Mouse (Mus musculus): ENCODE measurements around the gene Ppp1r36. TPM values are rescaled to one million over a fixed set of nuclear protein-coding genes. Genes with fewer than 3 reads are reported as not detected.

Gene Ppp1r36
- polyA plus RNA-seq, 1 experiment from 2014 or later, result 2.8 TPM

GRCm38 (mm10) chr12:76377726-76378125 lies 39.6 kb upstream of the Ppp1r36 start:
- 86% methylated on average over 3 of the region's 3 CpGs for WGBS
- no peak for ATAC-seq (ENCODE audit: insufficient read depth)

DNA sequence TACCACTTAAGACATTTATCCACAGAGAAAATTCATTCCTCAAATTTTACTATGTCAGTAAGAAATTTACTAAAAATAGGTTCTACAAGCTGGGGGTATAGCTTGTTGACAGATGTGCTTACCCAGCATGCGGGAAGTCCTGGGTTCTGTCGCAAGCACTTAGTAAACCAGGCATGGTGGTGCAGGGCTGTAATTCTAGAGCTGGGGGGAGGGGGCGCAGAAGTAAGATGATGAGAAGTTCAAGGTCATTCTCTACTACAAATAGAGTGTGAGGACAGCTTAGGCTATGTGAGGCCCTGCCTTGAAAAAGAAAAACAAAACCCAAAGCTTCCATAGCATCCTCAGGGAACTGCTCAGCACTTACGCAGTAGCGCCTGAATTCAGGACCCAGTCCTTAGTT lies 38.8 kb upstream of the Ppp1r36 start:
- no peaks in the 10 kb centered on the region for H3K36me3 ChIP-seq (ENCODE audit: insufficient read depth)
- no peak overlapping the region for H3K27ac ChIP-seq (ENCODE audit: low read depth)
- no peak overlapping the region for H3K4me3 ChIP-seq (ENCODE audit: low read depth, low read length)
- no peak overlapping the region for H3K9ac ChIP-seq
- no peaks in the 10 kb centered on the region for H3K4me1 ChIP-seq (ENCODE audit: insufficient read depth)
- ATAC-seq (ENCODE audit: insufficient read depth) (no peak), DNase-seq (no peak)
- TF ChIP-seq CTCF (IDR thresholded peaks at IDR 0.05; ENCODE audit: low read depth), result no peak
- no peaks in the 10 kb centered on the region for H3K9me3 ChIP-seq (ENCODE audit: low read depth, low read length)
- no peaks in the 10 kb centered on the region for H3K27me3 ChIP-seq (ENCODE audit: insufficient read depth, low read length)
- no peak overlapping the region for H3K4me2 ChIP-seq
- WGBS, result 73% methylated on average over 5 of the region's 5 CpGs

More at GRCm38 (mm10) chr12:76377726-76378125, 39.6 kb upstream of the Ppp1r36 start:
- no peaks in the 10 kb centered on the region for H3K27me3 ChIP-seq (ENCODE audit: insufficient read depth, low read length)
- no peak overlapping the region for H3K27ac ChIP-seq (ENCODE audit: low read depth)
- no peak overlapping the region for H3K4me2 ChIP-seq
- no peak overlapping the region for H3K9ac ChIP-seq
- no peak overlapping the region for H3K4me3 ChIP-seq (ENCODE audit: low read depth, low read length)
- H3K36me3 ChIP-seq (ENCODE audit: insufficient read depth), result no peaks in the 10 kb centered on the region
- DNase-seq, result no peak
- no peak for TF ChIP-seq CTCF (IDR thresholded peaks at IDR 0.05; ENCODE audit: low read depth)
- H3K9me3 ChIP-seq (ENCODE audit: low read depth, low read length), result no peaks in the 10 kb centered on the region
- H3K4me1 ChIP-seq (ENCODE audit: insufficient read depth), result peaks cover under 1% of the 10 kb centered on the region

DNA sequence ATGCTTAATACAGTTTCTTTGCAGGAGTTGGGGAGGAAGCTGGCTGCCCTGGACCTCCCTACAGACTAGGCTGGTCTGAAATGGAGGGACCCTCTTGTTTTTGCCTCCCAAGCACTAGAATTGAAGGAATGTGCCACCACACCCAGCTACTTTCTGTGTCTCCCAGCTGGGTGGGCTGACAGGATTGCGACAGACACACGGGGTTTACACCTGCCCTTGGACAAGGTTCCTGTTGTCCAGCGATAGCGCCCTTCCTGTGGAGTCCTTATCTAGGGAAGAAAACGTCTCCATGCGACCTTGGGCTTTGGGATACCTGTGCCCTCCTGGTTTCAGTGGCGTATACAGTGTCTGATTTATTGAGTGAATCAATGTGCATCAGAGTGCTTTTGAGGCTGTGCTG lies 37.2 kb upstream of the Ppp1r36 start:
- Histone ChIP-seq H3K36me3 (ENCODE audit: insufficient read depth) (peaks cover 2% of the 10 kb centered on the region; the same call in 1 of the 2 replicates), H3K4me1 (ENCODE audit: insufficient read depth) (no peaks in the 10 kb centered on the region), H3K27ac (ENCODE audit: low read depth) (no peak overlapping the region), H3K9me3 (ENCODE audit: low read depth, low read length) (no peaks in the 10 kb centered on the region), H3K27me3 (ENCODE audit: insufficient read depth, low read length) (no peaks in the 10 kb centered on the region), H3K4me3 (ENCODE audit: low read depth, low read length) (no peak overlapping the region), H3K9ac (no peak overlapping the region), H3K4me2 (no peak overlapping the region)
- 73% methylated on average over 7 of the region's 7 CpGs for WGBS
- TF ChIP-seq CTCF (IDR thresholded peaks at IDR 0.05; ENCODE audit: low read depth), result no peak
- DNase-seq (no peak), ATAC-seq (ENCODE audit: insufficient read depth) (no peak)

DNA sequence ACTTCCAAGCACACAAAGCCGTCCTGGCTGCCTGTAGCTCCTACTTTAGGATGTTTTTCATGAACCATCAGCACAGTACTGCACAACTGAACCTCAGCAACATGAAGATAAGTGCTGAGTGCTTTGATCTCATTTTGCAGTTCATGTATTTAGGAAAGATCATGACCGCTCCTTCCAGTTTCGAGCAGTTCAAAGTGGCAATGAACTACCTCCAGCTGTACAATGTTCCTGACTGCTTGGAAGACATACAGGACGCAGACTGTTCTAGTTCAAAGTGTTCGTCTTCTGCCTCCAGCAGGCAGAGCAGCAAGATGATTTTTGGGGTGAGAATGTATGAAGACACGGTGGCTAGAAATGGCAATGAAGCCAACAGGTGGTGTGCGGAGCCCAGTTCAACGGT lies 32.0 kb upstream of the Ppp1r36 start:
- no peaks in the 10 kb centered on the region for H3K9me3 ChIP-seq (ENCODE audit: low read depth, low read length)
- H3K36me3 ChIP-seq (ENCODE audit: insufficient read depth), result peaks cover 29% of the 10 kb centered on the region
- no peak overlapping the region for H3K9ac ChIP-seq
- 62% methylated on average over 8 of the region's 8 CpGs for WGBS
- no peak for TF ChIP-seq CTCF (IDR thresholded peaks at IDR 0.05; ENCODE audit: low read depth)
- no peak overlapping the region for H3K27ac ChIP-seq (ENCODE audit: low read depth)
- no peak overlapping the region for H3K4me3 ChIP-seq (ENCODE audit: low read depth, low read length)
- no peaks in the 10 kb centered on the region for H3K4me1 ChIP-seq (ENCODE audit: insufficient read depth)
- H3K27me3 ChIP-seq (ENCODE audit: insufficient read depth, low read length), result no peaks in the 10 kb centered on the region
- H3K4me2 ChIP-seq, result no peak overlapping the region
- ATAC-seq (ENCODE audit: insufficient read depth) (peak; percentile 56; the same call in 1 of the 2 replicates), DNase-seq (peak; percentile 46)

DNA sequence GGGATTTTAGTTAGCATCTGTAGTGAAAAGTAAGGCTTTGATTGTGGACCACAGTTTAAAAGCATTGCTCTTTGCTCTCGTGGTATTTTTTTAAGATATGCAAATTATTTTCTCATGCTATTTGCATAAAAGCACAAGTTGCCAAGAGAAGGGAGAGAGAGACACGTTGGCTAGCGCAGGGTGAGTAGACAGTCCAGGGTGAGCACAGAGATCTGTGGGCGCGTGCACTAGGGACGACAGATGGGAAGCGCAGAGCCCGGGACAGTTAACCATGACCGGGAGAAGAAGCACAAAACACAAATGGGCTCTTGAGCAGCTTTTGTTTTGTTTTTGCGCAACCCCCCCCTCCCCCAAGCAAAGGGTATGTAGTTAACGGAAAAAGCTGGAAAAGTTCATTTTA lies 28.5 kb upstream of the Ppp1r36 start:
- no peaks in the 10 kb centered on the region for H3K27me3 ChIP-seq (ENCODE audit: insufficient read depth, low read length)
- no peaks in the 10 kb centered on the region for H3K9me3 ChIP-seq (ENCODE audit: low read depth, low read length)
- no peak overlapping the region for H3K4me2 ChIP-seq
- H3K4me1 ChIP-seq (ENCODE audit: insufficient read depth), result no peaks in the 10 kb centered on the region
- peak; percentile 59; the same call in 1 of the 2 replicates for ATAC-seq (ENCODE audit: insufficient read depth)
- H3K27ac ChIP-seq (ENCODE audit: low read depth), result no peak overlapping the region
- H3K4me3 ChIP-seq (ENCODE audit: low read depth, low read length), result no peak overlapping the region
- DNase-seq, result no peak
- no peak for TF ChIP-seq CTCF (IDR thresholded peaks at IDR 0.05; ENCODE audit: low read depth)
- 65% methylated on average over 11 of the region's 11 CpGs for WGBS
- H3K9ac ChIP-seq, result no peak overlapping the region
- peaks cover 34% of the 10 kb centered on the region for H3K36me3 ChIP-seq (ENCODE audit: insufficient read depth)

DNA sequence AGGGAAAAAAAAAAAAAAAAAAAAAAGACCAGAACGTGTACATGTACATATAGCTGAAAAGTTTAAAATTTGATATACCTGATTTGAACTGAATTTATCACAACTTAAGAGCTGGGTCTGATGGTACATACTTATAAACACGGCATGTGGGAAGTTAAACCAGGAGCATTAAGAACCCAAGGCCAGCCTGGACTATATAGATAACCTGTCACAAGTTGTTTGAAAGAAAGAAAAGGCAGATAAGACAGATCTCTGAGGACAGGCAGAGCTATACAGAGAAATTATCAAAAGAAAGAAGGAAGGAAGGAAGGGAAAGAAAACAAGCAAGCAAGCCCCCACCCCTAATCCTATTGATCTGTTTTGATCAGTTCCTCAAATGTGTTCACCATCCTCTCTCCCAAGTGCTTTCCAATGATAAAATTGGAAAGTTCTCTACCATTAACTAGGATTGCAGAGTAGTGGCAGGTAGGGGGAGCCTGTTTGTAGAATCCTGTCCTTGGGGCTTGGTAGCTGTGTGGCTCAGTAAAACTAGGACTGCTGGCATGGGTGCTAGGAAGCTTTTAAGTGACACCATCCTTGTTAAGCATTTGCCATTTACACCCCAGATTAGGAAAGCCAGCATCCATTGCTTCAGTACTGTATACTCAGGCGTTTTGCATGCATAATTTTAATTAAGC lies 25.6 kb upstream of the Ppp1r36 start:
- no peak overlapping the region for H3K9ac ChIP-seq
- no peaks in the 10 kb centered on the region for H3K27me3 ChIP-seq (ENCODE audit: insufficient read depth, low read length)
- 58% methylated on average over 3 of the region's 3 CpGs for WGBS
- H3K9me3 ChIP-seq (ENCODE audit: low read depth, low read length), result no peaks in the 10 kb centered on the region
- no peak overlapping the region for H3K4me2 ChIP-seq
- ATAC-seq (ENCODE audit: insufficient read depth) (no peak), DNase-seq (no peak)
- TF ChIP-seq CTCF (IDR thresholded peaks at IDR 0.05; ENCODE audit: low read depth), result no peak
- H3K4me3 ChIP-seq (ENCODE audit: low read depth, low read length), result no peak overlapping the region
- H3K27ac ChIP-seq (ENCODE audit: low read depth), result no peak overlapping the region
- H3K36me3 ChIP-seq (ENCODE audit: insufficient read depth), result peaks cover 19% of the 10 kb centered on the region
- H3K4me1 ChIP-seq (ENCODE audit: insufficient read depth), result no peaks in the 10 kb centered on the region

- TF ChIP-seq CTCF (IDR thresholded peaks at IDR 0.05; ENCODE audit: low read depth), result no peak
- 66% methylated on average over 5 of the region's 5 CpGs for WGBS
- ATAC-seq (ENCODE audit: insufficient read depth), result no peak
Observed at GRCm38 (mm10) chr12:76392979-76393378, 24.4 kb upstream of the Ppp1r36 start.

More at GRCm38 (mm10) chr12:76392979-76393378, 24.4 kb upstream of the Ppp1r36 start:
- no peak for DNase-seq
- H3K4me2 ChIP-seq, result no peak overlapping the region
- no peaks in the 10 kb centered on the region for H3K4me1 ChIP-seq (ENCODE audit: insufficient read depth)
- H3K9ac ChIP-seq, result no peak overlapping the region
- H3K4me3 ChIP-seq (ENCODE audit: low read depth, low read length), result no peak overlapping the region
- no peaks in the 10 kb centered on the region for H3K27me3 ChIP-seq (ENCODE audit: insufficient read depth, low read length)
- H3K9me3 ChIP-seq (ENCODE audit: low read depth, low read length), result no peaks in the 10 kb centered on the region
- no peak overlapping the region for H3K27ac ChIP-seq (ENCODE audit: low read depth)
- H3K36me3 ChIP-seq (ENCODE audit: insufficient read depth), result peaks cover 13% of the 10 kb centered on the region; the same call in 1 of the 2 replicates

All from lung, embryonic 14.5 days (tissue).